Mouse (Mus musculus) Patski (cell line): ENCODE measurements at regions not wholly inside any gene's neighbourhood (a gene's known extent, or its start where the extent isn't known, plus 50 kb on each side); places are given as distances from the start of the nearest gene placed in this dataset.

ENCODE experiments used
- ATAC-seq: fragments of 100-300 bp; one replicate; pipeline ENCODE4 v1.8.0; 2021
- CTCF ChIA-PET: fragments of 350-600 bp; sonication (Branson Sonifier 250); formaldehyde crosslinking; loops from one replicate; lab custom pipeline; 2022; ENCODE audit warnings: inconsistent platforms; lab: Charles Lee
- POLR2A ChIA-PET: fragments of 350-600 bp; sonication (Branson Sonifier 250); formaldehyde crosslinking; loops from one replicate; lab custom pipeline; 2022; ENCODE audit warnings: antibody characterized with exemption, inconsistent platforms; lab: Charles Lee
- DNase-seq: peaks from one replicate; pipeline ENCODE4 v3.0.0-alpha.2; 2011; ENCODE audit warnings: low read depth, low spot score
- H3K27me3 ChIP-seq: fragments of 371-371 bp; one replicate; pipeline ENCODE4 v1.5.1; 2021
- CTCF ChIP-seq: fragments of 100-300 bp; IDR thresholded peaks from one replicate; pipeline ENCODE4 v1.5.1; 2021
- in situ Hi-C: fragments of 300-500 bp; cut with MboI; formaldehyde crosslinking; loops from 3 replicates; pipeline ENCODE4 v1.11.1; 2018; ENCODE audit warnings: low pct_unique_long_range_greater_than_20kb, mixed read lengths

- TF ChIP-seq CTCF: no peak
- ChIA-PET CTCF (no interaction called here), POLR2A (no interaction called here)
- in situ Hi-C loops: loop anchor here (10.0 kb wide), 1 partner anchor 320 kb away; no protein-coding TSS in a partner anchor
- no peaks in the 10 kb centered on the region for H3K27me3 ChIP-seq
- ATAC-seq: no peak
- no peak for DNase-seq
Measured at GRCm38 (mm10) chr3:131914372-131914771, 170.7 kb upstream of the Dkk2 start.

- TF ChIP-seq CTCF: no peak
- ChIA-PET CTCF (no interaction called here), POLR2A (no interaction called here)
- in situ Hi-C loops: loop anchor here (10.0 kb wide), 1 partner anchor 320 kb away; no protein-coding TSS in a partner anchor
- ATAC-seq (no peak), DNase-seq (no peak)
- no peaks in the 10 kb centered on the region for H3K27me3 ChIP-seq
Measured at GRCm38 (mm10) chr3:131914997-131915396, 170.1 kb upstream of the Dkk2 start.

- ChIA-PET POLR2A (interaction anchor here (0.7 kb wide), 1 partner anchor 9 kb away, joined by 3 read pairs; no protein-coding TSS in a partner anchor), CTCF (interaction anchor here (1.0 to 3.2 kb wide), 2 partner anchors 11 to 108 kb away, joined by 3 to 10 read pairs; no protein-coding TSS in a partner anchor)
- peak; percentile 70 for ATAC-seq
- H3K27me3 ChIP-seq: no peaks in the 10 kb centered on the region
- DNase-seq: no peak
- in situ Hi-C loops: loop anchor here (10.0 kb wide), 1 partner anchor 323 kb away; no protein-coding TSS in a partner anchor
- no peak for TF ChIP-seq CTCF
Measured at GRCm38 (mm10) chr3:131917734-131918534, 167.2 kb upstream of the Dkk2 start.

DNA sequence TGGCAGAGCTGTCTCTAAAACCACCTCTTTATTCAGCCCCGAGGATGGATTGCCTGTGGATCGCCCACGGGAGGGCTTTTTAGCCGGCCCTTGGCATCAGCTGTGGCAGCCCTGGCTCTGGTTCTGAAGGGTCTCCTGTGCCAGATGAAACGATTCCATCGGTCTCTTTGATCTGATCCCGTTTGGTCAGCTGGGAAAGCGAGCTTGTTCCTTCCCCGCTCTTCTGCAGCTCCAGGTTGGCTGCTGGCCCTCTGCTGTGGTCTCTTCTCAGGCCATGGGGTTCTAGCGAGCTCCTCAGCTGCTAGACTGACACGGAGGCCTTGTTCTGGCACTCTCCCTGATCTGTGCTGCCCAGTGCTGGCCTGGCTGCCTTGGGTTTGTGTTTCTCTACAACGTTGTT is 165.6 kb upstream of the Dkk2 start:
- CTCF ChIA-PET: interaction anchor here (0.7 to 1.5 kb wide), 2 partner anchors 22 to 215 kb away, joined by 3 read pairs; no protein-coding TSS in a partner anchor
- ATAC-seq: no peak
- in situ Hi-C loops: loop anchor here (10.0 kb wide), 1 partner anchor 325 kb away; no protein-coding TSS in a partner anchor
- TF ChIP-seq CTCF: no peak
- H3K27me3 ChIP-seq: no peaks in the 10 kb centered on the region
- no peak for DNase-seq
- POLR2A ChIA-PET: no interaction called here

DNA sequence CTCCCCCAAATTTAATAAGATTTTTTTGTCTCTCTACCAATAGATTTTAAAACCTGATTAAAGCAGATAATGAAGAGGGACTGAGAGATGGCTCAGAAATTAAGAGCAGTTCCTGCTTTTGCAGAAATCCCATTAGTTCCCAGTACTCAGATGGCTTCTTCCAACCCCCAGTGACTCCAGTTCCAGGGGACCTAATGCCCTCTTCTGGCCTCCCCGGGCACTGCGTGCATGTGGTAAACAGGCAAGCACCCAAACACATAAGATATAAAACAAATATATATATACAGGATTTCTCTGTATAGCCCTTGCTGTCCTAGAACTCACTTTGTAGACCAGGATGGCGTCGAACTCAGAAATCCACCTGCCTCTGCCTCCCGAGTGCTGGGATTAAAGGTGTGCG is 163.9 kb upstream of the Dkk2 start:
- CTCF ChIA-PET: no interaction called here
- H3K27me3 ChIP-seq: no peaks in the 10 kb centered on the region
- DNase-seq: no peak
- no peak for ATAC-seq
- TF ChIP-seq CTCF: peak; percentile 89
- POLR2A ChIA-PET: no interaction called here
- in situ Hi-C loops: no loop called here

DNA sequence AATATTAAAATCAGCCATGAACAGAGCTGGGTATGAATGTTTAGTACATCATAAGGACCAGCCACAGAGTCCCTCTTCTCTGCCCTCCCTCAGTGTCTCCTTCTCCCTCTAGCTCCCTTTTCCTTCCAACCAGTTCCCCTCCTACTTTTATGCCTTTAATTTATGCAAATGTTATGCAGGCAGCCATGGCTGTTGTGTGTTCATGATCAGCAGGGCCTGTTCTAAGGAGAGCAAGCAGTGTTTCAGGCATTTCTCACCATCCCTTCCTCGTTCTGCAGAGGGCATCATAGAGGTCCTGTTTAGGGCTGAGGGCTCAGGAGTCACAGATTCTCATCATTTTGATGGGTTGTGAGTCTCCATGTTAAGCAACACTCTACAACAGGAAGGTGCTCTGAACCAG is 162.4 kb upstream of the Dkk2 start:
- no peaks in the 10 kb centered on the region for H3K27me3 ChIP-seq
- ChIA-PET POLR2A (interaction anchor here (1.1 kb wide), 1 partner anchor 136 kb away, joined by 3 read pairs; no protein-coding TSS in a partner anchor), CTCF (no interaction called here)
- no peak for DNase-seq
- in situ Hi-C loops: no loop called here
- no peak for TF ChIP-seq CTCF
- no peak for ATAC-seq

DNA sequence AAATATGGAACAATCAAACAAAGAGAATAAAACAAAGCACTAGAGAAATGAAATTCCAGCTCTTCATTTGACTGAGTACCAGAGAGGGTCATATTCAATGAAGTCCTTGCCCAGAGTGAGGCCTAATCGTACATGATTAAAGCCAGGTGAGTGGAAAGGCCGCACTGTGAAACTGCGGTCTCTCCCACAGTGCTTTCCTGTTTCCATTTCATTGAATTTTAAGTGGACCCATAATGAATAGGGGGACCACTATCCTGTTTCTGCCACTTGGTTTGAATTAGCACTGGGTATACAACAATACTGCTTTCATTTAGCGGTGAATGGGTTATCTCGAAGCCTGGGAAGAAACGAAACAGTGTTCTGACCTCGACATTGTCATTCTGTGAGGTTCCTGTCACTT is 144.2 kb upstream of the Dkk2 start:
- TF ChIP-seq CTCF: no peak
- in situ Hi-C loops: no loop called here
- no peaks in the 10 kb centered on the region for H3K27me3 ChIP-seq
- DNase-seq (no peak), ATAC-seq (no peak)
- CTCF ChIA-PET: interaction anchor here (1.5 to 2.1 kb wide), 2 partner anchors 21 to 26 kb away, joined by 3 to 5 read pairs; no protein-coding TSS in a partner anchor
- POLR2A ChIA-PET: no interaction called here

DNA sequence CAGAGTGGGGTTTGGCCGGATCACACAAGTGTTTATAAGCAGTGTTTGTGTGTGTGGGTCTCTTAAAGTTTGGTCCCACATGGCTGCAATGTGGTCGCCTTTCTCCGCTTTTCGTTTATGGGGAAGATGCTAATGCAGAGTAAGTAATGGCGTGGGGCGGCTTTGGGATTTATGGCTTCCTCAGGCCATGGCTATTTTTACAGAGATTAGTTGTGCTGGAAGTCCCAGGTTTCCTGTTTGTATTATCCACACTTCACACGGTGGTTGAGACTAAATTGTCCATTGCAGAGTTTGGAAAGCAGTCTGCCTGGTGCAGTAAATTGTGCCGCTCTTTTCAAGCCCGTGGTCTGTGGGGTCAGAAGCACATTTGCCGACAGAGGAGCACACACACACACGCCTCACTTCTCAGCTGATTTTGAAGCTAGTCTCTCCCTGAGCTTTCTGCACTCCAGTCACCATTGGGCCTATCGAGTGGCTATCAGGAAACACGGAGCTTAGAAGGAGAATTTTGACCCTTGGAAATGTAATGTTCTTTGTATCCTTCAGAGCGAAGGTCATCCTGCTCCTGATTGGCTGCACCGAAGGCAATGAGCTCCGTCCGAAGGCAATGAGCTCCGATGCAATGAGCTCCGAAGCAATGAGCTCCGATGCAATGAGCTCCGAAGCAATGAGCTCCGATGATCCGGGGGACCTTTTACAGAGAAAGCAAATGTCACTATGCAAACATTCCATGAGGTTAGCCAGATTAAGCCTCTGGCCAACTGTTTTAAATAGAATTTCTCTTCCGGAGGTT is 142.9 kb upstream of the Dkk2 start:
- no peaks in the 10 kb centered on the region for H3K27me3 ChIP-seq
- TF ChIP-seq CTCF: no peak
- ChIA-PET POLR2A (interaction anchor here (0.6 kb wide), 1 partner anchor 1369 kb away, joined by 3 read pairs; no protein-coding TSS in a partner anchor), CTCF (interaction anchor here (1.3 to 2.1 kb wide), 4 partner anchors 10 to 25 kb away, joined by 3 to 10 read pairs (median 4); no protein-coding TSS in a partner anchor)
- in situ Hi-C loops: no loop called here
- ATAC-seq: no peak
- DNase-seq: no peak

DNA sequence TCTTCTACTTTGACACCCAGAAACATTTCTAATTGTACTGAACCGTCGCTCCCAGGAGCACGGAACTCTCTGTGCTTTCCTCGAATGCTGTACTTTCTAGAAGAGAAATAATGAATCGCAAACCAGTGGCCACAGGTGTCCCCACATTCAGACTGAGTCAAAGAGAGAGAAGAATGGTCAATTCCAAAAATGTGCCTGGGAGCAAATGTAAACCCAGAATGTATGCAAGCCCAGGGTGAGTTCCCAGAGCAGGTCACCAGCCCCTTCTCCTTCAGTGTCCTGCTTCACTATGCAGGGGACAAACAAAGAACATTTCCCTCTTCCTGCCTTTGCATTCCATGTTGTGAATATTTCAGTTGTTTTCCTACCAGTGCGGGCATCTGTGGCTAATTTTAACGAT is 141.7 kb upstream of the Dkk2 start:
- ChIA-PET CTCF (interaction anchor here (2.1 kb wide), 1 partner anchor 11 kb away, joined by 10 read pairs; no protein-coding TSS in a partner anchor), POLR2A (no interaction called here)
- no peak for TF ChIP-seq CTCF
- in situ Hi-C loops: no loop called here
- DNase-seq (no peak), ATAC-seq (no peak)
- no peaks in the 10 kb centered on the region for H3K27me3 ChIP-seq

DNA sequence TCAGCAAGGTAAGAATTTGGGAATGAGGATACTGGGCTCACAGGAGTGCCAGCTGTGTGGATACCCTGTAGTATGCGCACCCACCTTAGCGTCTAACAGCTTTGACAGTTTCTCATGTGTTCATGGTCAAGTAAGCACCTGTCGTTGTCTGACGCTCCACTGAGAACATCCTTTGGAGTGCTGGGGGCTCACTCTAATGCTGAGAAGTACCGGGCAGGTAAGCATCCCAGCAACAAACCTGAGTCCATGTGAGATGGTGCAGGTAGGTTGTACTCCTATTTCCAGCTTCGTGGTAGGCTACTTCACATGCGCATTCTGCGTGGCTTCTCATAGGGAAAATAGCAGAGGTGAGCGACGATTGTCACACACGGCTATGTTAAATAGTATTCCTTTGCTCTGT is 129.3 kb upstream of the Dkk2 start:
- CTCF ChIA-PET: no interaction called here
- no peak for TF ChIP-seq CTCF

More for the DNA sequence above, 129.3 kb upstream of the Dkk2 start:
- in situ Hi-C loops: no loop called here
- no peak for ATAC-seq
- H3K27me3 ChIP-seq: no peaks in the 10 kb centered on the region
- DNase-seq: no peak
- POLR2A ChIA-PET: no interaction called here
